Mouse (Mus musculus) hindbrain, embryonic 10.5 days (tissue): Measurements from ENCODE around the gene Gm20425. TPM values are rescaled to one million over a fixed set of nuclear protein-coding genes. Genes with fewer than 3 reads are reported as not detected.
A peak's percentile ranks its signal among the peaks of the same experiment; 100 is the strongest.
"Not testable (repeated sequence)": the region's sequence is repeated elsewhere in the genome, so short reads cannot be mapped to it uniquely, and the experiment has no call there.

ENCODE experiments used
- DNase-seq: peaks from one replicate; pipeline ENCODE4 v3.0.0-alpha.2; 2017; ENCODE audit warnings: low spot score
- H3K27ac ChIP-seq: fragments of 300-500 bp; sonication (generic); 2 replicates; pipeline ENCODE4 v1.5.1; 2016; ENCODE audit warnings: mild to moderate bottlenecking, moderate library complexity
- H3K27me3 ChIP-seq: fragments of 300-500 bp; sonication (generic); 2 replicates; pipeline ENCODE4 v1.6.1; 2016; ENCODE audit warnings: mild to moderate bottlenecking; ENCODE audit not compliant: poor library complexity, insufficient read depth, severe bottlenecking
- H3K36me3 ChIP-seq: fragments of 300-500 bp; sonication (generic); 2 replicates; pipeline ENCODE4 v1.6.1; 2016; ENCODE audit warnings: mild to moderate bottlenecking, moderate library complexity
- H3K4me1 ChIP-seq: fragments of 300-500 bp; sonication (generic); replicated peaks from 2 replicates; pipeline ENCODE4 v1.6.1; 2016; ENCODE audit warnings: mild to moderate bottlenecking
- H3K4me3 ChIP-seq: fragments of 300-500 bp; sonication (generic); 2 replicates; pipeline ENCODE4 v1.5.1; 2016; ENCODE audit warnings: mild to moderate bottlenecking, moderate library complexity
- H3K9me3 ChIP-seq: fragments of 300-500 bp; sonication (generic); 2 replicates; pipeline ENCODE4 v1.6.1; 2016; ENCODE audit warnings: mild to moderate bottlenecking, moderate library complexity
- whole genome bisulfite sequencing: fragments of 180-500 bp; shearing (Covaris S2); methylation state at CpG from one replicate; pipeline ENCODE4 v1.1.7; 2016; 5-methylcytosine and 5-hydroxymethylcytosine counted together
- polyA plus RNA-seq: library from polyadenylated mRNA; unstranded; fragments of >200 nt; fragmentation: Nextera tagmentation; extraction: Ambion mirVana; gene quantifications from 2 replicates; pipeline ENCODE4 v1.2.1, GENCODE M21; 2016

Gene Gm20425
- polyA plus RNA-seq, 1 experiment from 2014 or later: not detected

DNA sequence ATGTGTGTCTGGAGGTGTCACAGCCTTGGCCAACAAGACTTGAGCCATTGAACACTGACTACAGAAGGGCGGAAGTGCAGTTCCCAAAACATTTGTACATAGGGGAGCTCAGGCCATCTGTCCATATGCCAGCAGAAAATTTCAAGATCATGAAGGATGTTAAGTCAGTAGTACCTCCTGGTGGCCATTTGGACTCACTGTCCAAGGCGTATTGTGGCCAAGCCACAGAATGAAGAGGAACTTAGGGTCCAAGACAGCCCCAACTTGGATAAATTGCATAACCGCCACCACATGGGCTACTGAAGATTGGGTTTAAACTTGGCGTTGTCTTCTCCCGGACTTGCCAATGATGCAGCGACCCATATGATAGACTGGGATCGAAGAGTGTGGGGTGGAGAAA is 54.4 kb downstream of the Gm20425 start:
- H3K36me3 ChIP-seq: peaks cover 38% of the 10 kb centered on the region
- no peaks in the 10 kb centered on the region for H3K27me3 ChIP-seq
- DNase-seq: no peak
- WGBS: 94% methylated on average over 7 of the region's 7 CpGs
- H3K4me3 ChIP-seq: no peak overlapping the region
- H3K4me1 ChIP-seq: peaks cover 35% of the 10 kb centered on the region
- no peak overlapping the region for H3K27ac ChIP-seq
- no peaks in the 10 kb centered on the region for H3K9me3 ChIP-seq

DNA sequence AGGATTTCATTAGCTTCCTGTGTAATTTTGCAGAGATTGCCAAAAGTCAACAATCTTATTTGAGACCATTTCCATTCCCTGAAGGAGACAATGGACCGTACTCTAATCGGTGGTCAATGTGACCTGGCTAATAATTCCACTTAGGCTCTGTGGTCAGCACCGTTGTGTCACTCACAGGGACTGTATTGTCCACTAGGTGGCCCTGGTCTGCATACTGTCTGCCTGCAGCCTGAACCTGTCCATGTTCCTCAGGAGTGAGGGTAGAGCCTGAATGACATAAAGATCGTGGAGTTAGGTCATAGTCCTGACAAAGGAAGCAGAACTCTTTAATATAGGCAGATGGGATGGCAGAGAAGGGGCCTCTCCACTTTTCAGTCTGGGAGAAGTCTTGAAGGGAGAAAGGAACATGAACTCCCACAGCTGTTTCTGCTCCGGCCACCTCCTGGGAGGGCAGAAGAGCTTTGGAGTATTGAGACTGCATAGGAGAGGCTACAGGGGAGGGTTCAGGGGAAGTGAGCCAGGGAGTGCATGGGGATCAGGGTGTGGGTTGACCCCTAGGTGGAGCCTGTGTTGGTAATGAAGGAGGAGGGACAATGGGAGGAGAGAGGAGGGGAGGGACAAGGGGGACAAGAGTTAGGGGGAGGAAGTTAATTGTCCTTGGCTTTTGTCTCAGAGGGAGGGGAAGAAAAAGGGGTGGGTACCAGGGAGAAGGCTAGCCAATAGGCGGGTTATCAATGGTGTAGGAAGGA is 55.2 kb downstream of the Gm20425 start:
- Histone ChIP-seq H3K4me1 (peaks cover 28% of the 10 kb centered on the region), H3K27ac (no peak overlapping the region), H3K27me3 (no peaks in the 10 kb centered on the region), H3K9me3 (no peaks in the 10 kb centered on the region), H3K4me3 (no peak overlapping the region), H3K36me3 (peaks cover 36% of the 10 kb centered on the region)
- WGBS: 60% methylated on average over 6 of the region's 6 CpGs
- peak; percentile 22 for DNase-seq

DNA sequence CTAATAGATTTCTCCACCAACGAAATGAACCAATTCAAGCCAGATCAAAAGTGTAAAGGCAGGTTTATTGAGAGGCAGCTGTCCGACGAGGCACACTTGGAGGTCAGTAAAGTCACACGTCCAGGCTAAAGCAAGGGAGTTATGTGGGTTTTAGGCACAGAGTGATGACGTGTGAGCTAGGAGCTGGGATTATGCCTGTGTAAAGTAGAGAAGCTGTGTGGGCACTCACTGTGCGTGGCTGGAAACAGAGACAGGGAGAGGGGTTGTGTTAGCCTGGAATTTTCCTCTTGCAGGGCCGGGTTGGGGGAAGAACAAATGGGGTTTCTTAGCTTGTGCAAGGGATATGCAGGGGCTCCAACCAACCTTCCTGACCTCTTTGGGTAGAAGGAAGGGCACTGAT is 61.3 kb downstream of the Gm20425 start:
- Histone ChIP-seq H3K27me3 (no peaks in the 10 kb centered on the region), H3K36me3 (peaks cover 73% of the 10 kb centered on the region)
- WGBS: 81% methylated on average over 7 of the region's 7 CpGs

DNA sequence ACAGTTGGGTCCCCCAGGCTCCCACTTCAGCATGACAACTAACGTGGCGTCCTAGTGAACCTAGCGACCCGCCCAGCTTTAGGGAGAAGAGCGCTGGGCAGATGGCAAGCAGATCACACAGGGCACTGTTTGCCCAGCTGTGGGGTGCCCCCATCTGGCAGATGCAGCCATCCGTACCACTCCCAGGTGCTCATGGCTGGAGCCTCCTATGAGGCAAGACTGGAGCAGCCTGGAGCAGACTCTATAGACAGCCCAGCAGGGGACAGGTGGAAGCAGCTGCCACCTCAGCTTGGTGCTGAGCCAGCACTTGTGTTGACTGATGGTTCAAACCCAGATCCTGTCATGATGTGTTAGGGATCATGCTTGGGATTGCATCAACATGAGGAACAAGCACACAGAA is 62.1 kb downstream of the Gm20425 start:
- H3K9me3 ChIP-seq: no peaks in the 10 kb centered on the region
- H3K4me1 ChIP-seq: peaks cover 15% of the 10 kb centered on the region
- 76% methylated on average over 6 of the region's 6 CpGs for WGBS
- no peak overlapping the region for H3K4me3 ChIP-seq
- no peak for DNase-seq
- H3K27me3 ChIP-seq: no peaks in the 10 kb centered on the region
- H3K27ac ChIP-seq: no peak overlapping the region
- peaks cover 76% of the 10 kb centered on the region for H3K36me3 ChIP-seq

More for the DNA sequence above, 61.3 kb downstream of the Gm20425 start:
- Histone ChIP-seq H3K27ac (no peak overlapping the region), H3K4me3 (no peak overlapping the region), H3K4me1 (peaks cover 15% of the 10 kb centered on the region), H3K9me3 (no peaks in the 10 kb centered on the region)
- DNase-seq: no peak

DNA sequence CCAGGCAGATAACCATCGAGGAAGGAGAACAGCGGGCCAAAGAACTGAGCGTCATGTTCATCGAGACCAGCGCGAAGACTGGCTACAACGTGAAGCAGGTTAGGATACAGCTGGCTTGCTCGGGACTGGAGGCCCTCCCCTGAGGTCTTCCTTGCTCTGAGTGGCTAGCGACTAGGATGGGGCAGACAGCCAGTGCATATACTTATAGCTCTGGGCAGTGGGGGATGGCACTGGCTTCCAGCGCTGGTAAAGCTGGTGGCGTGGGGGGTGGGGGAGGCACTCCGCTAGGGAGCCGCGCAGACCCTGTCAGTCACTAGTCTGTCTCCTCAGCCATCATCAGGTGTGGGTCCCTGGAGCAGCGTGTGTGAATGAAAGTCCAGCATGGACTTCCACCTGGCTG is 66.3 kb downstream of the Gm20425 start:
- Histone ChIP-seq H3K27me3 (no peaks in the 10 kb centered on the region), H3K27ac (no peak overlapping the region), H3K4me1 (0 out of 2 replicates have a peak, but pooled peaks cover 3% of the 10 kb centered on the region), H3K36me3 (peaks cover 87% of the 10 kb centered on the region), H3K4me3 (no peak overlapping the region), H3K9me3 (no peaks in the 10 kb centered on the region)
- WGBS: 77% methylated on average over 15 of the region's 15 CpGs
- no peak for DNase-seq

DNA sequence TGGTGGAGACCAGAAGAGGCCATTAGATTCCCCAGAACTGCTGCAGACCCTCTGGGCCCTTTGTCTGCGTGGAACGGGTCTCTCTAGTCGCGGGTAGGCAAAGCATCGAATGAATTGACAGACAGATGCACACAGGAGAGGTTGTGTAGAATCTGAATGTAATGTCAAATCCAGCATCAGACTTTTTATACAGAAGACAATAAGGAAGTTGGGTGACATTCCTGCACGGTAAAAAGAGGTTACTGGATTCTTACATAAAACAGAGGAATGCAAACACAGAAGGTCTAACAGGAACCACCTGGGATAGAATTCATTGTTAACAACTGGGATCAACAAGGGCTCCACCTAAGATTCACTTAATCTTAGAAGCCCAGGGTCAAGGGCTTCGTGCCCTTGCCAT is 74.9 kb downstream of the Gm20425 start:
- H3K27ac ChIP-seq, H3K9me3 ChIP-seq, DNase-seq, H3K4me3 ChIP-seq, H3K27me3 ChIP-seq, H3K4me1 ChIP-seq: not testable (repeated sequence)
- H3K36me3 ChIP-seq: peaks cover 19% of the 10 kb centered on the region; the same call in 1 of the 2 replicates
- WGBS: 90% methylated on average over 7 of the region's 7 CpGs

DNA sequence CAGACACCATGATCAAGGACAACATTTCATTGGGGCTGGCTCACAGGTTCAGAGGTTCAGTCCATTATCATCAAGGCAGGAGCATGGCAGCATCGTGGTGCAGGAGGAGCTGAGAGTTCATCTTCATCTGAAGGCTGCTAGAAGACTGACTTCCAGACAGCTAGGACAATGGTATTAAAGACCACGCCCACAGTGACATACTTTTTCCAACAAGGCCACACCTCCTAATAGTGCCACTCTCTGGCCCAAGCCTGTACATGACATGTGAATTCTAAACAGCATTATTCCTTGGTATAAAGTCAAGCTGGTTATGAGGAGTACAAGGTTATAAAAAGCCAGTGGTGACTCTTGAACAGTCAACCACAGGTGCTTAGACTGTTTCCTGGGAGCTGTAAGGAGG is 75.5 kb downstream of the Gm20425 start:
- 0 out of 2 replicates have a peak, but pooled peaks cover 3% of the 10 kb centered on the region for H3K4me1 ChIP-seq
- WGBS: 89% methylated on average over 2 of the region's 2 CpGs
- no peak for DNase-seq
- no peak overlapping the region for H3K4me3 ChIP-seq
- peaks cover 19% of the 10 kb centered on the region for H3K36me3 ChIP-seq
- no peaks in the 10 kb centered on the region for H3K27me3 ChIP-seq
- H3K9me3 ChIP-seq: no peaks in the 10 kb centered on the region
- no peak overlapping the region for H3K27ac ChIP-seq

DNA sequence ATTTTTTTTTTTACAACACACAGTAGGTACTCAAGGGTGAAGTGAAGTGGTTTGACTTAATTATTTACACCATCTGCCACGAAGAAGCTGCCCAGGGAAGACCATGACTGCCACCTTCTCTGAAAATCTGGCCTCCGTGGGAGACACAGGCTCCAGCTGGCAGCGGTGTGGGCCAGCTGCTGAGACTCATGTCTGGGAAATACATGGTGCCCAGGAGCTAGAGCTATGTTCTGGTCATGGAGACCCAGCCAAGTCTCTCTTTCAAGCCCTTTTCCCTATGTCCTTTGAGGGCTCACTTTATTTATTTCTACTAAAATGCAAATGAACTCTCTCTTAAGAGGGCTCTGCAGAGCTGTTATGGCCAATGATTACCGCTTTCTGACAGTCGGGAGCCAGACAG is 76.8 kb downstream of the Gm20425 start:
- Histone ChIP-seq H3K27ac (no peak overlapping the region), H3K36me3 (peaks cover 23% of the 10 kb centered on the region), H3K4me1 (peaks cover 3% of the 10 kb centered on the region), H3K27me3 (no peaks in the 10 kb centered on the region), H3K9me3 (no peaks in the 10 kb centered on the region), H3K4me3 (no peak overlapping the region)
- DNase-seq: no peak
- 86% methylated on average over 5 of the region's 5 CpGs for WGBS

DNA sequence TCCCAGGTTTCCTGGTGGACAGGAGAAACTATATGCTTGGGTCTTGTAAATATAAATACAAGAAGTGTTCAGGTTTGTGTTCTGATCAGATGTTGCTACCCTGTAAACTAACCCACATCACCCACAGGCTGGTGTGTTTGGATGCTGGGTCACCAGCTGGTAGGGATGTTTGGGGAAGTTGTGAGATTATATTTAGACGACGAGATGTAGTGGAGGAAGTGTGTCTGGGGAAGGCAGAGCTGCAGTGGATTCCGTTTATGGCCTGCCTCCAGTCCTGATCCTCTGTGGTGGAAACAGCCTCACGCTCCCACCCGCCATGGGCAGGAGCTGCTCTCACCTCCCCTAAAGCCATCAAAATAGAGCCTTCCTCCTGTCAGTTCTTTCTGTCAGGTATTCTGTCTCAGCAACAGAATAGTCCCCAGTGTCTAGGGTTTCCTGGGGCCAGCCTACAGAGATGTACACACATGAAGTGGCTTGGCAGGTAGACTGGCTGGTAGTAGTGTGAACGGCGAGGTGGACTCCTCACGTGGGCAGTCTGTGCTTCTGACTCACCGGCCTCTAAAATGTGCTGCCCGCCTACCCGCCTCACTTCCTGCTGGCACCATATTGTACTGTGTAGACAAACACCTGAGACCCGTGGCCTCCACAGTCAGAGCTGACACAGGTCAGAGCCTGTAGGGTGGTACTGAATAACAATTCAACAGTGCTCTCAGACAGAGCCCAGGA is 80.9 kb downstream of the Gm20425 start:
- DNase-seq: no peak
- peaks cover 42% of the 10 kb centered on the region for H3K4me1 ChIP-seq
- 88% methylated on average over 12 of the region's 12 CpGs for WGBS
- no peaks in the 10 kb centered on the region for H3K27me3 ChIP-seq
- no peaks in the 10 kb centered on the region for H3K9me3 ChIP-seq
- no peak overlapping the region for H3K4me3 ChIP-seq
- peaks cover 23% of the 10 kb centered on the region for H3K36me3 ChIP-seq
- no peak overlapping the region for H3K27ac ChIP-seq

DNA sequence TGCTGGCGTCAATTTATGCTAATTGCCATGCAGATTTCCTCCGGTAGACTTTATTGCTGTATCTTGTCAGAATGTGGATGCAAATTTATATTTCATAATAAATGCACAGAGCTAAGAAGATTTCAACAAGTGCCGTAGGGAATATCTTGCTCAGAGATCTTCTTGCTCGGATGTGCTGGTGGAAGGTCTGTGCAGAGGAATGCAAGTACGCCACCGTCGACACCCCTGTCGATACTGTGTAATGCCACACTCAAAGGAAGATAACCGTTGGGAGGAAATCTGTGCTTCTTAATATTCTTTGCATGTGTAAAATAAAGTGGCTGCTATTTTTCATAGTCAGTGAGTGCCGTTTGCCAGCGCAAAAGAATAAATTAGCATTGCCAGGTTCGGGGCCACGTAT is 83.0 kb downstream of the Gm20425 start:
- Histone ChIP-seq H3K27ac (peak overlapping the region; percentile 80; the same call in 1 of the 2 replicates), H3K4me1 (peaks cover 46% of the 10 kb centered on the region), H3K36me3 (peaks cover 26% of the 10 kb centered on the region), H3K4me3 (no peak overlapping the region), H3K9me3 (no peaks in the 10 kb centered on the region), H3K27me3 (no peaks in the 10 kb centered on the region)
- 68% methylated on average over 13 of the region's 13 CpGs for WGBS
- DNase-seq: no peak

DNA sequence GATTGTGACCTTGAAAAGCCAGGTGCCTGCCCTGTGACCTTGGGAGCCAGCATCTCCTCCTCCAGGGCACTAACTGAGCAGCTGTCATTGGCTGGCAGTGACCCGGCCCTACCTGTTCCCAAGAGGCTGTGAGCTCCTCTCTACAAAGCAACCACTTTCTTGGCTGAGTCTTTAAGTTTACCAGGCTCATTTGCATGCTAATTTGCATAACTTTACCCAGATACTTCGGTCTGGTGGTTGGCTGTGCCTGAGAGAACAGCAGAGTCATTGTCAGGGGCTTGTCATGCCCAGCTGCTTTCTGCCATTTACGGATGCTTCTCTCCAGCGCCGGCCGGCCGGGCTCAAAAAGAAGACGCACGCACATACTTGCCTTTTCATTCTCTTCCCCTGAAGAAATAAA is 83.4 kb downstream of the Gm20425 start:
- Histone ChIP-seq H3K4me1 (peaks cover 46% of the 10 kb centered on the region), H3K27ac (peak overlapping the region; percentile 80), H3K27me3 (no peaks in the 10 kb centered on the region), H3K9me3 (no peaks in the 10 kb centered on the region), H3K36me3 (peaks cover 29% of the 10 kb centered on the region), H3K4me3 (no peak overlapping the region)
- peak; percentile 47 for DNase-seq
- 22% methylated on average over 9 of the region's 9 CpGs for WGBS

DNA sequence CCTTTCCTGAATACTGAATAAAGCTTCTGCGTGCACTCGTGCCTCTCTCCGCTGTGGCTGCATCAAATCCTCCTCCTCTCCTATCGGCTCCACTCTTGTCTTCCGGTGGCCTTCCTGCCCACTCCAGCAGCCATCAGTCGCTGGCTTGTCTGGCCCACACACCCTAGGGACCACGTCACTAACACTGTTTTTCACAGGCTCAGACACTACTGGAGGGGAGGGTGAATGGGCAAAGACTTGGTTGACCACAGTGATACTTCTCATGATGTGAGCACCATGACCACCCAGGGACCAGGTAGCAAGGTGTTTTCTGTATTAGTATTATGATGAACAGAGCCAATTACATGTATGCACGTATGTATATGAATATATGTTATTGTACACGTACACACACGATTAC is 83.8 kb downstream of the Gm20425 start:
- Histone ChIP-seq H3K4me3 (no peak overlapping the region), H3K4me1 (peaks cover 46% of the 10 kb centered on the region), H3K36me3 (peaks cover 34% of the 10 kb centered on the region), H3K27me3 (no peaks in the 10 kb centered on the region), H3K9me3 (no peaks in the 10 kb centered on the region), H3K27ac (peak overlapping the region; percentile 80)
- 76% methylated on average over 10 of the region's 10 CpGs for WGBS
- no peak for DNase-seq

DNA sequence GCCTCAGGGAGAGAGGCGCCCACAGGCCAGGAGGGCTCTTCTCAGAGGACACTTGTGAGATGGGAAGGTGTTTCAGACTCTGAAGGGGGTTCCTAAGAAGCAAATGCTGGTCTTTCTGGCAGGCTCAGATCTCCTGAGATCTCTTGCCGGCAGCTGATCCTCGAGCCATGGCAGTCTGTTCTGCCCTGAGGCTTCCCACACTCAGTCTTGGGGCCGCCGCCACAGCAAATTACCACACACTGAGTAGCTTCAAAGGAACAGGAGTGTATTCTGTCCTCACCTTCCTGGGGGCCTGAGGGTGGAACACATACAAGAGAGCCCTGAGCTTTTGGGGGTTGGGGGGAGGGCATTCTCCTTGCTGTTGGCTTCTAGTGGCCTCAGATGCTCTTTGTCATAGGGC is 84.8 kb downstream of the Gm20425 start:
- Histone ChIP-seq H3K9me3 (no peaks in the 10 kb centered on the region), H3K27me3 (no peaks in the 10 kb centered on the region), H3K4me1 (peaks cover 46% of the 10 kb centered on the region), H3K4me3 (no peak overlapping the region), H3K27ac (peak overlapping the region; percentile 80), H3K36me3 (peaks cover 38% of the 10 kb centered on the region)
- 48% methylated on average over 5 of the region's 5 CpGs for WGBS
- DNase-seq: no peak
